Mouse (Mus musculus): ENCODE measurements at regions not wholly inside any gene's neighbourhood (a gene's known extent, or its start where the extent isn't known, plus 50 kb on each side); places are given as distances from the start of the nearest gene placed in this dataset.

DNA sequence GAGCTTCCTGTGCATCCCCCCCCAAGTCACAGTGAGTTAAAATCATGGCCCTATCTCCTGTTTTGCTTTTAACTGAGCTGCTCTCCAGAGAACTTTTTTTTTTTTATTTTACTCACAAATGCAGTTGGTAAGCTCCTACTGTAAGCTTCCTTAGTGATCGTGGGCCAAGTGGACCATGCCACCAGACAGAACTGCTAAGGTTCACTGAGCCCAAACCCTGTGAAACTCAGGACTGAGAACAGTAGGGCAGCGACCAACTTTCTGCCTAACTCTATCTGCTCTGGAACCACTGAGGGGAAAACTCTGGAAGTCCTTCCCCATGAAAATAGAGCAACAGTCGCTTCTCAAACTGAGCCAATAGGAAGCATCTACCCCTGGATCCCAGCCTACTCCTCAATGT is 1041.8 kb downstream of the Fam19a2 start:
- no peaks in the 10 kb centered on the region for H3K9me3 ChIP-seq (ENCODE audit: low read depth, low read length)
- no peak overlapping the region for H3K9ac ChIP-seq
- no peaks in the 10 kb centered on the region for H3K4me1 ChIP-seq (ENCODE audit: insufficient read depth)
- DNase-seq, result no peak
- no peak overlapping the region for H3K27ac ChIP-seq (ENCODE audit: low read depth)
- no peaks in the 10 kb centered on the region for H3K36me3 ChIP-seq (ENCODE audit: insufficient read depth)
- no peak for ATAC-seq (ENCODE audit: insufficient read depth)
- H3K27me3 ChIP-seq (ENCODE audit: insufficient read depth, low read length), result no peaks in the 10 kb centered on the region
- H3K4me2 ChIP-seq, result no peak overlapping the region
- H3K4me3 ChIP-seq (ENCODE audit: low read depth, low read length), result no peak overlapping the region
- 76% methylated on average over 3 of the region's 3 CpGs for WGBS
- no peak for TF ChIP-seq CTCF (IDR thresholded peaks at IDR 0.05; ENCODE audit: low read depth)

DNA sequence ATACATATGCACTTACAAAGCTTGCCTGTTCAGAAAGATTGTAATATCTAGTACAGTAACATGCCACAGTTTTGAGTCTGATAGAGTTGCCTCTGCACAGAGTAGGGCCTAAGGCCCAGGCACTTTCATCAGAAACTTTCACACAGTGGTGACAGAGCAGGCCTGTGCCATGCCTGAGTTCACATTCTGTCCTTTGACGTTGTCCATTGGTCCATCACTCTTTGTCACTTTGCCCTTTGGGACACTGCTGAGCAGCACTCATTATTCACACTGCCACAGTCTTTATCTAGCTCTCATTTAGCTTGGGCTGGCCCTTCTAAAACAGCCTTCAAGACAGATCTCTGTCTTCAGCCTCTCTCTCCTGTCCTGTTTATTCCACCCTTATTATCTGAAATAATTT is 1055.0 kb downstream of the Fam19a2 start:
- WGBS, result 43% methylated on average over 1 of the region's 1 CpGs
- DNase-seq, result no peak
- H3K4me1 ChIP-seq (ENCODE audit: insufficient read depth), result no peaks in the 10 kb centered on the region
- no peak overlapping the region for H3K9ac ChIP-seq
- no peak for TF ChIP-seq CTCF (IDR thresholded peaks at IDR 0.05; ENCODE audit: low read depth)
- no peak overlapping the region for H3K4me2 ChIP-seq
- ATAC-seq (ENCODE audit: insufficient read depth), result no peak
- H3K27me3 ChIP-seq (ENCODE audit: insufficient read depth, low read length), result no peaks in the 10 kb centered on the region
- H3K4me3 ChIP-seq (ENCODE audit: low read depth, low read length), result no peak overlapping the region
- no peaks in the 10 kb centered on the region for H3K36me3 ChIP-seq (ENCODE audit: insufficient read depth)
- H3K9me3 ChIP-seq (ENCODE audit: low read depth, low read length), result no peaks in the 10 kb centered on the region
- no peak overlapping the region for H3K27ac ChIP-seq (ENCODE audit: low read depth)

DNA sequence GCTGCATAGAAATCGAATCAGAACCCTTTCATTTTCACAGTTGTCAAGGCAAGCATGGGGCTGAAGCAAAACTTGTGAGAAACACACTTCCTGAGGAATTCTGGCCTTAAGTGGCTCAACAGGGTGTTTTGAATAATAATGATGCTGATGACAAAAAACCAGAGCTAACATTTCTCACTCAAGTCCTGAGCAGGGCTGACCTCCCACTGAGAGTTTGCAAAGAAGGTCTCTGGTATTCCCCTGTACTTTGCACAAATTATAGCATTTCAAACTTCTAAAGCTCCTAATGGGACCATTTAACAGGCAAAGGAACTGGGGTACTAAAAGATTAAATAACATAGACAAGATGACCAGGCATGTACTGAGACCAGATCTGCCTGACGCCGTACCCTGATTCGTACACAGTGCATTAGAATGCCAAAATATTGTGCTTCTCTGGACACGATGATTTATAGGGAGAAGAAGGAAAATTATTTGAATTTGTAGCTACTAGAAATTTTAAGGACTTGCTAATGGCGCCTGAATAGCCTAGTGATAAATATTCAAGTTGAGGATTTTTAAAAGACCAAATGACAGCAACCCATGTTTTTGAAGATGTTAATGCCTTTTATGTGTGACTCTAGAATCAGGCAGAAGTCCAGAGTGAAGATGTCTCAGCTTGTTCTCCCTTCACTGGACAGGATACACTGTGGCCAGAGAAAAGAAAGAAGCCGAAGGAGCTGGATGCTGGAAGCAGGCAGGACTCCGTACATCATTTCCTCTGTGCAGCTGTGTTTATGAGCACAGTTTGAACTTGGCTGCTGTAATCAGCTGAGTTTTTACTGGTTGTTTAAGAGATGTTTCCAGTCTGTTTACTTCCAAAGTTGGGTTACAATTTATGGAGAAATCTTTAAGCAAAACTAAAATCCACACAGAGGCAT is 1056.7 kb downstream of the Fam19a2 start:
- DNase-seq (peak; percentile 76), ATAC-seq (ENCODE audit: insufficient read depth) (peak; percentile 96)
- Histone ChIP-seq H3K27ac (ENCODE audit: low read depth) (no peak overlapping the region), H3K4me1 (ENCODE audit: insufficient read depth) (no peaks in the 10 kb centered on the region), H3K9ac (no peak overlapping the region), H3K4me3 (ENCODE audit: low read depth, low read length) (no peak overlapping the region), H3K36me3 (ENCODE audit: insufficient read depth) (no peaks in the 10 kb centered on the region), H3K9me3 (ENCODE audit: low read depth, low read length) (no peaks in the 10 kb centered on the region), H3K4me2 (no peak overlapping the region), H3K27me3 (ENCODE audit: insufficient read depth, low read length) (no peaks in the 10 kb centered on the region)
- TF ChIP-seq CTCF (IDR thresholded peaks at IDR 0.05; ENCODE audit: low read depth), result no peak
- 55% methylated on average over 8 of the region's 8 CpGs for WGBS

DNA sequence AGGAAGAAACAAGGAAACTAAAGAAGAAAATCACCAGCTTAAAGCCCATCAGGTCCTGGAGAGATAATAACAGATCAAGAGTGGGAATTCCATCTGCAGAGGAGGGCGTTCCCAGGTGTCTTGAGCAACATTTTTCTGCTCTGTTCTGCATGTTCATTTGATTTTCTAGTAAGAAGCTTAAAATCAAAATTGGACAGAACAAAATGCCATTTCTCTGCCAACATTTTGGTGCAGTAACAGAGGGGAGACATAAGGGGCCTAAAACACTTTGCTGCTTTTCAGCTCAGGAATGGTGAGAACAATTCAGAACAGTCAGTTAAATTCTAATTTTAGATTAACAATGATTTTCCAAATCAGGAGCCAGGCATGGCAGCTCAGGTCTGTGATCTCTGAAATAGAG is 1056.8 kb downstream of the Slc16a7 start:
- DNase-seq (no peak), ATAC-seq (ENCODE audit: insufficient read depth) (no peak)
- H3K9ac ChIP-seq, result no peak overlapping the region
- 60% methylated on average over 1 of the region's 1 CpGs for WGBS
- no peak for TF ChIP-seq CTCF (IDR thresholded peaks at IDR 0.05; ENCODE audit: low read depth)
- H3K27ac ChIP-seq (ENCODE audit: low read depth), result no peak overlapping the region
- H3K4me1 ChIP-seq (ENCODE audit: insufficient read depth), result no peaks in the 10 kb centered on the region
- no peaks in the 10 kb centered on the region; the same call in 1 of the 2 replicates for H3K9me3 ChIP-seq (ENCODE audit: low read depth, low read length)
- no peak overlapping the region for H3K4me2 ChIP-seq
- no peaks in the 10 kb centered on the region for H3K27me3 ChIP-seq (ENCODE audit: insufficient read depth, low read length)
- H3K36me3 ChIP-seq (ENCODE audit: insufficient read depth), result no peaks in the 10 kb centered on the region
- H3K4me3 ChIP-seq (ENCODE audit: low read depth, low read length), result no peak overlapping the region

DNA sequence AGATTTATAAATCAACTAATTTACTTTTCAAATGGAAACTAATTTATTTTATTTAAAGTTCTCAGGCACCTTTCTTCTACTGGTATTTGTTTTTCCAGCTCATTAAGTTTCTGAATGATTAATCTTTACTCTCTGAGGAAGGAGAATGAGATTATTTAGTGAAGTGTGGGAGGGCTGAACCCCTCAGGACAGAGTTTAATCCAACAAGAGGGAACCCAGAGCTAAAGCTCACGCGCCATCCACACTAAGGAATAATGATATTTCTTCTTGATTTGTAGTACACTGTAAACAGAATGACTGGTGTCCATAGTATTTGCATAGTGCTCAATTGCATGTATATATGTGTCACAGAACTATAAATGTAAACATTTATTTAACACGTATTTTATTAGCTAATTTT is 1050.3 kb downstream of the Slc16a7 start:
- WGBS, result 70% methylated on average over 3 of the region's 3 CpGs
- Histone ChIP-seq H3K27ac (ENCODE audit: low read depth) (no peak overlapping the region), H3K36me3 (ENCODE audit: insufficient read depth) (no peaks in the 10 kb centered on the region), H3K9ac (no peak overlapping the region), H3K4me2 (no peak overlapping the region), H3K4me1 (ENCODE audit: insufficient read depth) (no peaks in the 10 kb centered on the region), H3K4me3 (ENCODE audit: low read depth, low read length) (no peak overlapping the region), H3K9me3 (ENCODE audit: low read depth, low read length) (no peaks in the 10 kb centered on the region), H3K27me3 (ENCODE audit: insufficient read depth, low read length) (no peaks in the 10 kb centered on the region)
- ATAC-seq (ENCODE audit: insufficient read depth), result no peak
- no peak for TF ChIP-seq CTCF (IDR thresholded peaks at IDR 0.05; ENCODE audit: low read depth)
- no peak for DNase-seq

DNA sequence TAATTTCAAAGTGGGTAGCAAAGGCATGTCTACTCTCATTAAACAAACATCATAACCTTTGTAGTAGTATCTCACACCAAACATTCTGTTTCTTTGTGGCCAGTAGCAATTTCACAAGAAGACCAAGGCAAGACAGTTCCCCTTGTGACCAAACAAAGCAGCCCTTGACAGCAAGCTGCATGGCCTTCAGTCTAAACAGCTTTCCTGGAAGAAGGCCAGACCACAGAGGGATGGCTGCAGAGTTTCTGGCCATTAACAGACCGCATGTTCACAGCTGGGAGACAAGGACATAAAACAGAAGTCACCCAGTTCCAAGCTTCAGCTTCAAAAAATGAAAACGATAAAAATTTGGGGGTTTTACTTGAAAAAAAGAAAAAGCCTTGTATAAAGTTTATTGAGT is 1040.0 kb downstream of the Slc16a7 start:
- peak; percentile 92 for DNase-seq

DNA sequence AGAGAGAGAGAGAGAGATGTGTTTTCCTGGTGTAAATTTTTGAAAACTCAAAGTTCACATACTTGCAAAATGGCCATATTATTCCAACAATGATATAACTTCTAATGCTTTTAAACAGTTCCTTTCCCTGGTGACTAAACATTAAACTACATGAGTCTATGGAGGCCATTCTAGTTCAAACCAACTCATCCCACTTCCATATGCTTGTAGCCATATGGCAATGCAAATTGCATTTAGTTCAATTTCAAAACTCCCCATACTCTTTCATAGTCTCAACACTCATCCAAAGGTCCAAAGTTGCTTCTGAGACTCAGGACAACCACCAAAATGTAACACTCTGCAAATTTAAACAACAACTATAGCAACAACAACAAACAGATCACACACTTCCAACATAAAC is 1026.5 kb downstream of the Slc16a7 start:
- DNase-seq (no peak), ATAC-seq (ENCODE audit: insufficient read depth) (no peak)
- TF ChIP-seq CTCF (IDR thresholded peaks at IDR 0.05; ENCODE audit: low read depth), result no peak
- no peaks in the 10 kb centered on the region for H3K36me3 ChIP-seq (ENCODE audit: insufficient read depth)
- no peaks in the 10 kb centered on the region for H3K4me1 ChIP-seq (ENCODE audit: insufficient read depth)
- no peaks in the 10 kb centered on the region for H3K27me3 ChIP-seq (ENCODE audit: insufficient read depth, low read length)
- H3K27ac ChIP-seq (ENCODE audit: low read depth), result no peak overlapping the region
- H3K9me3 ChIP-seq (ENCODE audit: low read depth, low read length), result no peaks in the 10 kb centered on the region
- no peak overlapping the region for H3K4me3 ChIP-seq (ENCODE audit: low read depth, low read length)
- no peak overlapping the region for H3K4me2 ChIP-seq
- no peak overlapping the region for H3K9ac ChIP-seq

More for the DNA sequence above, 1040.0 kb downstream of the Slc16a7 start:
- Histone ChIP-seq H3K27ac (ENCODE audit: low read depth) (no peak overlapping the region), H3K4me3 (ENCODE audit: low read depth, low read length) (no peak overlapping the region), H3K4me2 (no peak overlapping the region), H3K27me3 (ENCODE audit: insufficient read depth, low read length) (no peaks in the 10 kb centered on the region), H3K9ac (no peak overlapping the region), H3K36me3 (ENCODE audit: insufficient read depth) (no peaks in the 10 kb centered on the region), H3K4me1 (ENCODE audit: insufficient read depth) (no peaks in the 10 kb centered on the region), H3K9me3 (ENCODE audit: low read depth, low read length) (no peaks in the 10 kb centered on the region)
- TF ChIP-seq CTCF (IDR thresholded peaks at IDR 0.05; ENCODE audit: low read depth), result no peak
- 40% methylated on average over 2 of the region's 2 CpGs for WGBS
- peak; percentile 94 for ATAC-seq (ENCODE audit: insufficient read depth)

All from lung, embryonic 14.5 days (tissue).